Mouse (Mus musculus) heart, adult 11 months (tissue): ENCODE results near the gene Sass6.
"Not testable (repeated sequence)": the region's sequence is repeated elsewhere in the genome, so short reads cannot be mapped to it uniquely, and the experiment has no call there.

Experiments used
- DNase-seq: peaks from one replicate; pipeline ENCODE4 v3.0.0; 2022

Sass6 gene

DNA sequence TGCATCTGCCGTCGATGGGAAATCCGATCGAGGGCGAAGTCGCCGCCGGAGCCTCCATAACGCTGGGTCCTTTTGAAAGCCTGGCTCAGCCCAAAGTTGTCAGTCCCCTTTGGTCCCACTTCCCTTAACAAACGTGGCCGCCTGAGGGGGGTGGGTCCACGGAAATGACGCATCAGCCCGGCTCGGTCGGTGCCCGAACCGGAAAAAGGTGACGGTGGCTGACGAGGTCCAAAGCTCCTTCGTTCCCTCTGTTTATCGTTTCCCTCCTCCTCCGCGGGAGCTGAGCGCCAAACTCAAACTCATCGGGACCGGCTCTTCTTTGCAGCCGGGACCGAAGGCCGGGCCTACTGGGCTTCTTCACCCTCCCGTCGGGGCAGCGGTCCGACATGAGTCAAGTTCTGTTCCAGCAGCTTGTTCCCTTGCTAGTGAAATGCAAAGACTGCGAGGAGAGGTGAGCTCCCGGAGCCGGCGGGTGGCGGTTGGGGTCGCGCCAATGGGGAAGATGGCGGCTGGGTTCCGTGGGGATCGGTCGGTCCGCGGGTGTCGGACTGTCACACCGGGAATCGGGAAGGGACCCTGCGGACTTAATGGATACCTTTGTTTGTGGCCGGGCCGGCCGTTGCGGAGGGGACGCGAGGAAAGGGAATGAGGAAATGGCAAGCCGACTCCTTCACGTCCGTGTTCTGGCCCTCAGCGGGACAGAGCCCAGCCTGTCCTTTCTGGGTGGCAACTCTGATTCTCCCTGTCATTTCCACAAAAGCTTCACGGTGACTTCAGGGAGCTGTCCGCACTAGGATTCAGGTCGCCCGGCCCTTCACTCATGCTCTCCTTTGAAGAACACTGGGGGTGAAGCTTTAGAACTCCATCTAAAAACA, at the start of gene Sass6:
Sass6 (plus strand) TSS at position 255 of the 875 bp plus-strand sequence.
- DNase-seq = peak; percentile 100

DNA sequence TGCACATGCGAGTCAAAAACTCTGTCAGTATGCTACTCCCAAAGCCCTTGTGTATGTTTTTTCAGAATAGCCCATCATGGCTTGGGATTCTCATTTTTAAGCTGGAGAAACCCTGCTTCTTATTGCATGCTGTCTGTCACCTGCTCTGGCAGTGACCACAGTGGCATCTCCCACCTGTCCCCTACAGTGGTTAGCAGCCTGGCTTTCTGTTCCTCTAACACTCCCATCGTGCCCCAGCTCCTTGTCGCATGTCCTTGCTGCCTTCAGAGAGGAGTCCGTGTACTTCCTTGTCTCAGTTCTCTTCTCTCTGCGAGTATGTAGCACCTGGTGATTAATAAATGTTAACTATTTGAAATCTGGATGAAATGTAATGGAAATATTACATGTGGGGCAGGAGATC, 47.4 kb upstream of the Sass6 start:
- DNase-seq = peak; percentile 53

DNA sequence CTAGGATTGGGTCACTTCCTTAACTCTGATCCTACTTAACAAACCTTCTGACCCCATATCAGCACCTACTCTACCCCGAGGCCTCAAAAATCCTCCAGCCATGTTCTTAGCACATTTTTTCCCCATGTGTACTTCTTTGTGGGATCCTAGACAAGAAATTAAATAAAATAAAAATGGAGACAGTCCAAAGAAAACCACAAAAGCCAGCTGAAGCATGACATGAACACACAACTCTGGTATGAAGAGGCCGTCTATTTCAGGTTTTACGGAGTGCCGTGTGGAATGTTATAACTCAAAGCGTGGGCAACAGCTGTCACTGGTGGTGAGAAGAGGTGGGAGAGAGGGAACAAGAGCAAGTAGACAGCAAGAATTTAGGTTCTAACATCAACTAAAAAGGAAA, 43.4 kb upstream of the Sass6 start:
- DNase-seq = no peak

DNA sequence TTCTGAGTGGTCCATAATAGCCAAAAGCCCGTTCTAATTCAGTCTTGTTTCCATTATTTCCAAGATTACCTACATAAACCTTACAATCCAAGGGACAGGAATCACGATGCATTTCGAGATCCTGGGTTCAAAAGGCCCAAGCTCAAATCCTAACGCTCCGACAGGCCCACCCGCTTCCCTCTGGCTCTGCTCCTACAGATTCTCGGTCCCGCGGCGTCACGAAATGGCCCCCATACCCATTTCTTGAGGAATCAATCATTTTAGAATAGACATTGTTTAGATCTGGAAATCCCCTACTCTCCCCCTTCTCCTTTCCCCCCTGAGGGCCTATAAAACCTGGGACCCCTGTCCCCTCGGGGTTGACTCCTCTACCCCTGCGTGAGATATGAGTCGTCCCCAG, 33.5 kb upstream of the Sass6 start:
- not testable (repeated sequence) for DNase-seq

DNA sequence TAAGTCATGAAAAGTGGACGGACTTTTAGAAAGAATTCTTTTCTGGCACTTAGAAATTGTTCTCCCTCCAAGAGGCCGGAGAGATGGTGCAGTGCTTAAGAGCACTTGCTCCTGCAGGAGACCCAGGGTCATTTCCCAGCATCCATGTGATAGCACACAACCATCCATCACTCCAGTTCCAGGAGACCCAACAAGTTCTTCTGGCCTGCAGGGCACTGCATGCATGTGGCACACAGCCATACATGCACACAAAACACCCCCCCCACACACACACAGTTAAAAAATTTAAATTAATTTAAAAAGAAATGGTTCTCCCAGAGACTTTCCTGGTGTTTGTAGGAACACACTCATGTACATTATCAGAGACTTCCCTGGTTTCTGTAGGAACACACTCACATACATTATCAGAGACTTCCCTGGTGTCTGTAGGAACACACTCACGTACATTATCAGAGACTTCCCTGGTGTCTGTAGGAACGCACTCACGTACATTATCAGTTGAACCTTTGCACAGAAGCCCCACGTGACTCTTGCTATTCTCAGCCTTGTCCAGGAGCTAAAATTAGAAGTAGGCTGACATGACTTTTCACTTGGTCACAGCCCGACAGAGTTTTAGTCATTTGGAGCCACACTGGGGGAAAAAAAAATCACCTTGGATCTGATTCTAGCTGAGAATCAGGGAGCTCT, 32.2 kb upstream of the Sass6 start, which contains the start of gene Lrrc39:
Lrrc39 (plus strand) TSS at position 566 of the 687 bp plus-strand sequence.
- DNase-seq = peak; percentile 93

DNA sequence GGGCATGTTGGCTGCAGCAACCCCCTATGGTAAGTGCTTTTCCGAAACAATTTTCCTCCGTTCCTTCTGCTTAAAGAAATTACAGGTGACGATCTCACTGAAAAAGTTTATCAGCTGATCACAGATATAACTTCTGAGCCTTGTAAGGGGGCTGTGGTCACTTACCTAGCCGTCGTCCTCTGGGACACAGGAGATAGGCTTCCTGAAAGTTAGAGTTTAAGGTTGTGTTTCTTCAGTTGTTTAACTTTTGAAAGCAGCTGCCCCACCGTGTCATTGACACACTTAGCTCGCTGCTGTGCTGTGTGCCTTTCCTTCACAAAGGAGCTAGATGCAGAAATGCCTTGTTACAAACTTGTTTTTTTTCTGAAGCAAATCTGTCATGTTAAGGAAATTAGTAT, 31.7 kb upstream of the Sass6 start:
- DNase-seq = no peak

DNA sequence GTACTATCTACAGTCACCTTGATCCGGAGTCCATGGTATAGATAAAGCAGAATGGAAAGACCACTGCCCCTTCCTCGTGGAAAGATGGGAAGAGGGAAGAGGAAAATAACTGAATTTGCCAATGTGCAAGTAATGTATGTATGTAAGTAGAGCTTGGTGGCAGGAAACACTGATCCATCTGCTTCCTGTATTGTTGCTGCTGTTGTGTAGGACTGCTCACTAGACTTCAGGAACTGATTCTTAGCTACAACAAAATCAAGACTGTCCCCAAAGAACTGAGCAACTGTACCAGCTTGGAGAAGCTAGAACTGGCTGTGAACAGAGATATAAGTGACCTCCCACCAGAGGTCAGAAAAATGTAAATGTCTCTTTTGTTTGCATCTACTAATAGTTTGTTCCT, 24.2 kb upstream of the Sass6 start:
- no peak for DNase-seq

DNA sequence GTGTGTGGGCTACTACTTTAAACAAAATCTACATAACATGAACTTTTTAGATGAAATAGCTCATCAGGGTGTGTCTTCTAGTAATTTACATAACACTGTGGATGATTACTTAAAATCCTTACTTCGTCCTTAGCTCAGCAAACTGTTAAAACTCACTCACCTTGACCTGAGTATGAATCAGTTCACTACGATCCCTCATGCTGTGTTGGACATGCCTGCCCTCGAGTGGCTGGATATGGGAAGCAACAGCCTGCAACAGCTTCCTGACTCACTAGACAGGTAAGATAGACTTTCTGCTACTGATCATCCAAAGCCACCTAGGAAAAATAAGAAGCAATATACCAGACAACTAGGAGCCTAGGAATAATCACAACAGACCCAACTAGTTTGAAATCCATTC, 17.5 kb upstream of the Sass6 start:
- no peak for DNase-seq

DNA sequence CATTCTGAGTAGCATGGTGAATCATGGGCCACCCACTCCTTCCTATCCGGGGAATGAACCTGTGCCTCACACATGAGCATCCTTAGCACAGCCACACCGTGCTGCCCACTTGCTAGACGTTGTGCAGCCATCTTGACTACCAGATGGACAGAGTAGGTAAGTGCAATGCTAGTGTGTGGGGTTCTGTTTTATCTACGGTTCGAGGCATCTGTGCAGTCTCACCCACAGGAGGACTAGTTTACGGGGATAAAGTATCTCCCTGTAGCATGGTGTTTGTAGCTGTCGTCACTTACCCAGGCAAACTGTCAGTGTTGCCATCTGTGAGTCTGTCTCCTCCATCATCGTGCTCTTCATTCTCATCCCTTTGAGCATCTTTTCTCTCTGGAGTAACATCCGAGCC, 12.6 kb upstream of the Sass6 start:
- no peak for DNase-seq

DNA sequence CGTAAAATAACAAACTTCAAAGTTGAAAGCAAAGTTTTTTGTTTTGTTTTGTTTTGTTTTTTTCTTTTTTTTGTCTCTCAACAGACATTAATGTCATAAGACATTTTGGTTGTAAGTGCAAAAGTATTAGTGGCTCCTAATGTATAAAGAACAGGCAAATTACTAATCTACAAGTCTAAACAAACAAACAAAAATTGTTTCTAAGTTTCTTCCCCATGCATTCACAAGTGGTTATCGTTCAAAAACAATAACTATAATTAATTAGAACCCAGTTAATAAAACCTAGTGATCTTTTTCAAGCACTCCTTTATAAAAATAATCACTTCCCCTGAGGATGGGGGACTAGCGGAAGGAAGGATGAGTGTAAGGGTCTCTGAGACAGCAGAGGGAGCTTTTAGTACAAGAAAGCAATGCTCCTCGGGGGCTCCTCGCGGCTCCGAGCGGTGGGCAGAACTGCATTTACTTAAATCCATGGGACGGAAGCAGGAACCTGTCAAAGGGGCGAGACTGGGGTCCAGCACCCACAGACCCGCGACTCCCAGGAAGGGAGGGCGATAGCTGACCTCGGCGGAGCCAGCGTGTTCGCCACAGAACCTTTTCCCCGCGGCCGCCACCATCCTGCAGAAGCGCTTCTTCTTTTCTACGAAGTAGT, 580 bp upstream of the Sass6 start:
- no peak for DNase-seq

DNA sequence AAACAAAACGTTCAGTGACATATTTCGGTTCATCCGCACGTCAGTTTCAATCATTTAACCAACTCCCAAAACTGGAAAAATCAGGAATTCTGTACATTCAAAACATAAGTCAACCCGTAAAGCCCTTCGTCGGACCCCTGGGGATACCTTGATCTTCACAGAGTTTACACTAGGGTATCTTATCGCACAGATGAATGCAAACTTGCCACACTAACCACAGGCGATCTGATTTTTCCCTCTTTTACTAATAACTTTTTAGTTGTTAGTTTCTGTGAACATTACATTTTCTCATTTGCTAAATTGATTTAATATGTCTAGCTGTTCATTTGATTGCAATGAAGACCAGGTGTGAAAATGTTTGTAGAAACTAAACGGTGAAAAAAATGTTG, 815 bp downstream of the Sass6 start:
- no peak for DNase-seq

DNA sequence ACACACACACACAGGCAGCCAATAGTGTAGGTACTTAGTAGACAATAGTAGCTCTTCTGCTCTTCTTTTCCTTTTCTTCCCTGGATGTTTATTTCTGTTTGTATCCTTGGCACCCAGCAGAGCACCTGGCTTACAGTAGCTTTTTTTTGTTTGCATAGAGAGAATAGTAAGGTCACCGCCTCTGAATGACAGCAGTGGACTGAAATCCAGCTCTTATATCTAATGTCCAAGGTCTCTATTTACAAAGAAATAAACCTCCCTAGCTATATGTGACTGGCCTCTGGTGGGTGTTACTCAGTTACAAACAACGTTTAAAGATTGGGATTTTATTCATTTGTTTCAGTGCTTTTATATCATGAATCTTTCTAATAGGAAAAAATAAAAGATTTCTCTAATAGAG, 4.9 kb downstream of the Sass6 start:
- DNase-seq = no peak

DNA sequence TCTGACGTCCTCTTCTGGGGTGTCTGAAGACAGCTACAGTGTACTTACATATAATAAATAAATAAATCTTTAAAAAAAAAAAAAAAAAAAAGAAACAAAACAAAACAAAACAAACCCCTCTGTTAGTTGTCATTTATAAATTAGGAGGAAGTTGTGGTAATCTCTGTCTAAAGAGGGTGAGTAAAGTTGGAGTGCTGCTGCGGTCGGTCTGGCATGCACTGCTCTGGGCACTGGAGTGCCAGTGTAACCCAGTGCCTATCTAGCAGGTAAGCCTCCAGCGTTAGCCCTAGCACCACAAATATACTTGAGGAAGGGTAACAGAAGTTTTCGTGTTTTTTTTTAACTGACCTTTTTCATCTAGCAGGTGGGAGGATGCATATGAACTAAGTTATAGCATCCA, 6.2 kb downstream of the Sass6 start:
- DNase-seq = no peak

DNA sequence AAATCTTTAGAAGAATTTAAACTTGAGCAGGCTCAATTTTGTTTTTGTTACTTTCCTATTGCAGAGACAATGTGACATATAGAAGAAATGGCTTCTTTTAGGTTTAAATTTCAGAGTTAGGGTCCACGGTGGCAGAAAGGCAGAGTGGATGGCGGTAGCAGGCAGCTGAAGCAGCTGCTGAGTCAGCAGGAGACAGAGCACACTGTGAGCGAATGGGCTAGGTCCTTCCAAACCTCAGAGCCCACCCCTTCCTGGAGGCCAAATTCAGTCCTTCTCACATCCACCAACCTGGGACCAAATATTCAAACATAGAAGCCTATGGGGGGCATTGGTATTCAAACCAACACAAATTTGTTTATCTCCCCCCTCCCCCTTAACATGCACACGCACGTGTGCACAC, 7.0 kb downstream of the Sass6 start:
- no peak for DNase-seq

DNA sequence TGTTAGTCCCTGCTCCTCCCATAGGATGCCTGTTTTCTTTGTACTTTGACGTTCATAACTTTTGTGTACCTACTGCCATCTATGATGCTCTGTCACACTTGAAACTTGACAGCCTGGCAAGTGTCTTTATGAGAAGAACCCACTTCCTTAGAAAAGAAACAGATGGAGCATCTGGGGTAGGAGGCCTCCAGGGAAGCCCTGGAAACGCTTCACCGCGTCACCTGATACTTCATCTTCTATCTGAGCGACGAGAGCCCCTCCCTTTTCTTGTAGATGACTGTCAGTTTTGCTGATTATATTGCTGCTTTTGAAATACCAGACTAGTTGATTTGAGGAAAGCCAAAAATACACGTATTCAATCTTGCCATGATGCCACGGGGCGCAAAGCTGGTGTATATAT, 9.8 kb downstream of the Sass6 start:
- DNase-seq = no peak

DNA sequence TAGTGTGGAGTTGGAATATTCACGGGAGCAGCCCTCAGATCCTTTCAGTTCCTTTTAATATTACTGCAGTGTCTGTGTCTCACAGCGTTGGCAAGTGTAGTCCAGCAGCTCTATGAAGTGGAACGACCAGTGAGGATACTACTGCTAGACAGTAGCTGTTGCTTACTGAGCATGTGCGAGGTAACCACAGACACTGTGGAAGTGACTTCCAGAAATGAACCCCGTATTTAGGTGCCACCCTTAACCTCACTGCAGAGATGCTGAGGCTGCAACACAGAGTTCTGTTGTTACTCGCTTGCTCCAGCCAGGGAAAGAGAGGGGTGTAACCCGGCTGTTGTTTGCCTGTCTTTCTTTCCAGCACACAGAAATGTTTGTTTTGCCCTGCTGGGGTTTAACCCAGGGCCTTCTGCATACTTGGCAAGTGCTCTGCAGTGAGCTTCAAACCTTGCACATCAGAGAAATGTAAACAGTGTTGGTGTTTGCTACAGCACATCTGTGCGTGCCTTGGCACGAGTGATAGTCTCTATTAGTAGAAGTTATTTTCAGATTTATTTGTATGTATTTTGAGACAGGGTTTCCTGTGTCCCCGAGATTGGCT, 19.6 kb downstream of the Sass6 start, which contains the start of gene Trmt13:
Trmt13 (minus strand) TSS at position 293 of the 598 bp plus-strand sequence.
- DNase-seq = peak; percentile 94

DNA sequence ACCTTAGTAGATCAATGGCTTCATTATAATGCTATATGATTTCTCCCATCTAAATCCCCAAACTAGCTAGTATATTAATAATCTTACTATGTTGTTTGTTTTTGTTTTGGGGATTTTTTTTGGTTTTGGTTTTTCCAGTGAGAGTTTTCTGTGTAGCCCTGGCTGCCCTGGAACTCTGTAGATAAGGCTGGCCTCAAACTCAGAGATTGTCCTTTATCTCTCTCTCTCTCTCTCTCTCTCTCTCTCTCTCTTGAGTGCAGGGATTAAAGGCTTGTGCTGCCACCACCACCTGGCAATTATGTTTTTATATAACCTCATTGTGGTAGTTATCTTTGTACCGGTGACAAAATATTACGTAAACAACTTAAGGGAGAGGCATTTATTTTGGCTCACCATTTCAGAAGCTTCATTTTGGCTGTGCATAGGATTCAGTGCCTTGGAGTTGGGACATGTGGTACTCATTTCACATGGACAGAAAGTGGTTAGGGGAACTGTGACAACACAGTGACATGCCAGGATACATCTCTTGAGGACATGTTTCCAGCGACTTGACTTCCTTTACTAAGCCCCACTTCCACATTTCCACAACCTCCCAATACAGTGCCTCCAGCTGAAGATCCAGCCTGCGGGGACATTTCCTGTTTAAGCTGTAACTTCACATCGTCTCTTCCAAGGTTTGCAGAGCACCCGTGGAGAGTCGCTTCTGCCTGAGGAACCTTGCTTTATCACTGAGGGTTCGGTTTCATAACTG, 20.7 kb downstream of the Sass6 start:
- DNase-seq = no peak

DNA sequence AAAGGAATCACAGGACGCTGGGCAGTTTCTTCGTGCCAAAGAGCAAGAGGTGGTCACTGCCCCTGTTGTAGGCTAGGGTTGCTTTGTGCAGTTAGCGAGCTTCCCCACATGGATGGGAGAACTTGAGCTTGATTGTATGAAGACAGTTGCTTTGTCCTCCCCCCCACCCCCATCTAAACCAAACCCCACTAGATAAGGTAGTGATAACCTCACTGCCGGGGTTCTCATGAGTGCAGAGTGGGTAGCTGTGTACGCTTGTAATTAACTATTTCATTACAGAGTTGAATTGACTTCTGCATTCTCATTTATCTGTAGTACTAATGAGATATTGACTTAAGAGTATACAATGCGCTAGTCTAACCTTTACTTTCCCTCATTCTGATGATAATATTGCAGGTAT, 24.1 kb downstream of the Sass6 start:
- DNase-seq = peak; percentile 8

DNA sequence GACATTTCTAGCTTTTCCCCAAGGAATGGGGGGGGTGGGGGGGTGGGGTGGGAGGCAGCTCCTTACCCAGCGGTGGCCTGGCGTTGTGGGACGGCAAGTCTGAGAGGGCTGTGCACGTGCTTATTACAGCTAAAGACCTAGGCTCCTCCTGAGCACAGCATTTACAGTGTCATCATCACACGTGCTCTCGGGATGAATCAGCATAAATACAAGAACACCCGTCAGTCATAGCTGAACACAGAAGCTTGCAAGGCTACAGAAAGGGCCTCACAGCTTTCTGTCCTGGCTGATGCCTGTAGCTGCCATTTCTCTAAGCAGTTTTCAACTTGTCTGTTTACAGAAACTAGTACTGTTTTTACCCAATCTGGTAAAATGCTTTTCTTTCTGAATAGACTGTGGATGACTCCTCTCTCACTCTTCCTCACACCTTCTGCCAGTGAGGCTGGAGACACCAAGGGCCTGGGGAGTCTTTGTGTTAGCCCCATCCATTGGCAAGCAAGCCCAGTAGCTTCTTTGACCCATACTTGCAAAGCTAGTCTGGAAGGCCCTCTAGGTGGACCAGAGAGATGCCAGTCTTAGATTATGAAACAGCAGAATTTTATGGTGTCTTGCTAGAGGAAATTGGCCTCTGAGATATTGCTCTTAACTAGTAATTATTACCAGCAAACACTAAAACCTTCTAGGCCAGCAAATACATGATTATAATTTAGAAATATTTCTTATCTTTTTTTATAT, 26.0 kb downstream of the Sass6 start:
- DNase-seq = no peak

DNA sequence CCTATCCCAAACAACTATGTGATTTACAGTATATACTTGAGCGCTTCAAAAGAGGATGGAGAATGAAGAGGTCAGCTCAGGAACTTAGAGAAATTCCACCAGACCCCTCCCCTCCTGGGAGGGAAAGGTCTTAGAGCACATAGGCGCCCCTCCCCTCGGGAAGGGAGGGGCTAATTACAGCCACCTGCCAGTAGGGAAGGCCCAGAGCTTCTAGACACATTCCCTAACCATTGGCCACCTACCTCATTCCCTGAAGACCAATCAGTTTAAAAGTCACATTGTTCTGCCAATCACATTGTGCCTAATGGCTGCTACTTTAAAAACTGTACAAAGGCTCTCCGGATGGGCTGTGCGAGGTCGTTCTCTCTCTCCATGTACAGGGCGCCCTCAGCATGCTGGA, 27.9 kb downstream of the Sass6 start:
- DNase-seq = peak; percentile 64

DNA sequence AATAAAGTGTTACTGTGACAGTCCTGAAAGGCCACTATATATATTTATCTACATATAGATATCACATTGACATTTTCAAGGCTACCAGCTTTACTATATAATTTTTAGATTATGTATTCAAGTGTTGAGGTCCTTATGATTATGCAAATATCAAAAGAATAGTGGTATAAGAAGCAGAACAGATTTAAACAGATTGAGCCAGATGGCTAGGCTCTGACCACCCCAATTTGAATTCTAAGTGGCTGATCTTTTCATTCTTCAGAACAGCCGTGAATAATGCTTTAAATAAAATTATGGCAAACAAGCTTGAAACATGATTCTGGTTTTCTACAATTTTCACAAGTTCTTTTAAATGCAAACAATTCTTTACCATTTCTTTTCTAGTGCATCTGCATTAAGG, 36.7 kb downstream of the Sass6 start:
- no peak for DNase-seq

DNA sequence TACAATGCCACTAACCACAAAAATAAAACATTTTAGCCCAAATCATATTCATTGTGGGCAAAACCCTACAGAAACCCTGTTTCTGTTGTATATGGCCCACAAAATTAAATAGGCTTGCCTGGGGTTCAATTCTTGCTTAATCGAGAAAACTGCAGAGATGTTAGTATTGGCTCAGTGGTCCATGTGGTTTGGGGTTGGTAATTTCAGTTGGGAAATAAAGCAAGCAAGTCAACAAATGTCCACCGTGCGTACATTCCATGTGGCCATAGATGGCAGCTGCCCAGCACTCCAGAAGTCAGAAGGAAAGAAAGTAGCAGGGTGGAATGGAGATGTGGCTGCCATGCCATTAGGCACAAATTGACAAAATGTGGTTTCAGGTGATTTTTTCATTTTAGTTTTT, 38.2 kb downstream of the Sass6 start:
- DNase-seq = no peak
